Mouse (Mus musculus) spleen, postnatal 10 days (tissue): ENCODE measurements around the gene Tyk2.

Source experiments
- DNase-seq, 2 experiments: peaks; one replicate each; pipeline ENCODE4 v3.0.0; 2021 to 2022; ENCODE audit warnings: low spot score in 2 of 2

Tyk2 gene

DNA sequence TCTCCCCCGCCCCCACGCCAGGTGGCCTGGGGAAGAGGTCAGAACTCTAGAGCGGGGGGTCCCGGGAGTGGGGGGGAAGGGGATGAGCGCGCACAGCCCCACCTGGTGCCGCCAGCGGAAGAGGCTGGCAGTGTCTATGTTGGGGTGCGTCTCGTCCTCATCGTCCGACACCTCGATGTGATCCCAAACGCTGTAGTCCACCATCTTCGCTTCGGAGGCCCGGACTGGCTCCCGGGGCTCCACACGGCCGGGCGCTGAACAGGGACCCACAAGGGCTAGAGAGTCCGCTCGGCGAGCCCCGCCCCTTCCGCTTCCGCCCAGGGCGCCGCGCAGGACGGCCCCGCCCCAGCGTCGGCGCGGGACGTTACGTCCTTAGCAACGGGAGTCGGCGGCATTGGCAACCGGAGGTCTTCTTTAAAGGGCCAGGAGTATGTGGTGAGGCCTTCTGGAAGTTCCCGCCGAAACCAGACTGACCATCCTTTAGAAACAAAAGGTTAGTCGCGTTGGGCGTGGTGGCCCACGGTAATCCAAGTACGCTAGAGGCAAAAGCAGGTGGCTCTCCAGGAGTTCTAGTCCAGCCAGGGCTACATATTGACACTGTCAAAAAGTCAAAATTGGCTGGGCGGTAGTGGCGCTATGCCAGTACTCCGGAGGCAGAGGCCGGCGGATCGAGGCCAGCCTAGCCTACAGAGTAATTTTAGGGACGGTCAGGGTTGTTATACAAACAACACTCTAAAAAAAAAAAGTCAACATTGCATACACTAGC, 18.8 kb upstream of the Tyk2 start, which contains the start of gene Cdc37:
Gene Cdc37 (minus strand): TSS at position 329 of the 766 bp plus-strand sequence.
- DNase-seq: peak; percentile 84 to 95

DNA sequence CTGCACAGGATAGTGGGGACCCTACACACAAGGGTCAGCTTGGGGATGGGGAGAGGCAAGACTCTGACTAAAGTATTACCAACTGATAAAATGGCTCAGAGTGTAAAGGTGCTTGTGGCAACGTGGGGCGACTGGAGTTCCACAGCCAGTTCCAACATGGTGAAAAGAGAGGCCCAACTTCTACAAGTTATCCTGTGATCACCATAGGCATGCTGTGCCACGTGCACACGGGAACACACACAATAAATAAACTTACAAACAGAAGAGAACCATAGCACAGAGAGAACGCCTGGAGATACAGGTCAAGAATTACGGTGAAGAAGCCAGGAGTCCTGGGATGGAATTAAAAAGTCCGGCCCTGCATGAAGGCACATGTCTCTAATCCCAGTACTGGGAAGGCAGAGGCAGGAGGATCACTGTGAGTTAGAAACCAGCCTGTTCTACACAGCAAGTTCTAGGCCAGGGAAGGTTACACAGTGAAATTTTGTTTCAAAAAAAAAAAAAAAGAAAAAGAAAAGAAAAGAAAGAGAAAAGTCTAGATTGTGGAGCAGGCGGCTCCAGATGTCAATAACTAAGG, 18.1 kb upstream of the Tyk2 start:
- DNase-seq: no peak

DNA sequence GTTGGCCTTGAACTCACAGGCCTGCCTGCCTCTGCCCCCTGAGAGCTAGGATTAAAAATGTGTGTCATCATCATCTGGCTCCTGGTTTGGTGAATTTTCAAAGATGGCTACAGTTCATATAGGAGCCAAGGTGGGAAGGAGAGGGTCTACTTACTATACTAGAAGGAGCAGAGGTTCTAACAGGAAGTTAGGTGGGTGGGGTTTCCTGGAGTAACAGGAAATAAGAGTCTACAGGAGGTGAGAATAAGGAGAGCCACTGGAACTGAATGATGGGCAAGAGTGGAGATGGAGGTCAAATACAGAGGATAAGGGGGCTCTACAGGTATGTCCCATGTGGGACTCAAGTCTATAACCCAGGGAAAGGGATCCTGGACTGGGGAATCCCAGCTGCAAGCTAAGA, 17.4 kb upstream of the Tyk2 start:
- DNase-seq: no peak

DNA sequence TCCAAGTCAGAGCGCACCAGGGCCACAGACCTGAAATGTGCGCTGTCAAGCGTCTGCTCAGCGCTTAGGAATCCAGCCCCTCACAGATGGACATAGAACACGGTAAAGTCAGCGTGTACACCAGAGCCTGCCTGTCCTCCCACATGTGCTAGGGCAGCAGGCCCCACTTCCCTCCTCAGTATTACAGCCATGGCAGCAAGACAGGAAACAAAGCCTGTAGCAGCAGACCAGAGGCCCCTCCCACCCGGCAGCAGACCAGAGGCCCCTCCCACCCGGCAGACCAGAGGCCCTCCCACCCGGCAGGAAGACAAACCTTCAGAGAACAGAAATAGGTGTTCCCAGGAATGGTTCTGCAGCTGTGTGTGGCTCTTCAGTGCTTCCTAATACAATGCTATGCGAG, 15.7 kb upstream of the Tyk2 start:
- peak in 1 of 2 experiments; percentile 72 for DNase-seq

DNA sequence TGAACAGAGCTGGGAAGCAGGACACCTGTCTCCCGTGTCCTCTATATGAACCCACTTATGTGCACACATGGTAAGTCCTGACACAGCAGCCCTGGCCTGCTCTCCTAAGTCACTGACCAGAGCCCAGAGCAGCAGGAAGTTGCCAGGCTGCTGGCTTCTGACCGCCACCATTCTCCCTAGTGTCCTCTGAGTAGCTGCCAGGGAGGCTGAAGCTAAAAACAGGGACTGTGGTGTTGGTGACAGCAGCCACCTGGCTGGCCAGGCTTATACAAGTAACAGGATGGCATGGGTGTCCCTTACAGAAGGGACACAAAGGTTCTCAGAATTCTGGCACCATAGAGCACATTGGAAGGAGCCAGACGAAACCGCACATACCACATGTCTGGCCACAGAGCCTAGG, 14.4 kb upstream of the Tyk2 start:
- DNase-seq: no peak

DNA sequence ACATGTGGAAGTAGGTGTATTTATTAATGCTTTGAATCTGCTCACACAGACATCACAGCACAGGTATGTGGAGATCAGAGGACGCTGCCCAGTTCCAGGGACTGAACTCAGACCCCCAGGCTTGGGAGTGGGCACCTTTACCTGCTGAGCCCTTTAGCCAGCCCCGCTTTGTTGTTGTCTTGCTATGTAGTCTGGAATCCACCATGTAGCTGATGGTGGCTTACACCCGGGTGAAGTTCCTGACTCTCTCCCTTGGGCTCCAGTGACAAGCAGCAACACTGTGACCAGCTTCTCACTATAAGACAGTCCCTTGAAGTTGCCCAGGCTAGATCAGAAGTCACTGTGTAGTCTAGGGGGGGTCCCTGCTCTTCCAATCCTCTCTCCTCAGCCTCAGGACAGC, 13.3 kb upstream of the Tyk2 start:
- DNase-seq: no peak

DNA sequence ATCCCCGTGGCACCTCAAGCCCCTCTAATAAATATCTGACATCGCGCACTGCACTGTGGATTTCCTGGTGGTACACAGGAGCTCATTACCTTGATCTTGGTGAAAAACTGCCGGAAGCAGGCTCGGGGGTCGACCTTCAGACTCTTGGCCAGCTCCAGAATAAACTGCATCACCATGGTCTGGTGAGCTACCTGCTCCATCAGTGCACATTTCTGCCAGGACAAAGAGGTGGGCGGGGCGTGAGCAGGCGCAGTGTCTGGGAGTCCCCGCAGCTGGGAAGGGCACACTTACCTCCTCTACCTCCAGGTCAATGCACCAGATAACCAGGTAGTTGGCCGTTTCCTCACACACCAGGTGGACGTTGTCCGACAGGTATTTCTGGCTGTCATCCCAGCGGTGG, 10.9 kb upstream of the Tyk2 start:
- DNase-seq: no peak

DNA sequence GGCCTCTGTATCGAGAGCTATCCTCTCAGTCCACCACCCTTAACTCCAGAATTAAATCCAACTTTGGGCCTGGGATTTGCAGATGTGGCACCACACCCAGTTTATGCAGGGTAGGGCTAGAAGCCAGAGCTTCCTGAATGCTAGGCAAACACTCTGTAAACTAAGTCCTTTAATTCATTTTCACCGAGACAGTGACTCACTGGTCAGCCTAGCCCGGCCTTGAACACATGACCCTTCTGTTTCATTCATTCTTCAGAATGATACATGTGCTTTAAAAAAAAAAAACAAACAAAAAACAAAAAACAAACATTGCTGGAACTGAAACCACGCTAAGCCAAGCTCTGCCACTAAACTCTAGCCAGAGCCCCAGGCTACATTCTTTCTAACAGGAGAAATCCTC, 7.3 kb upstream of the Tyk2 start:
- DNase-seq: no peak

DNA sequence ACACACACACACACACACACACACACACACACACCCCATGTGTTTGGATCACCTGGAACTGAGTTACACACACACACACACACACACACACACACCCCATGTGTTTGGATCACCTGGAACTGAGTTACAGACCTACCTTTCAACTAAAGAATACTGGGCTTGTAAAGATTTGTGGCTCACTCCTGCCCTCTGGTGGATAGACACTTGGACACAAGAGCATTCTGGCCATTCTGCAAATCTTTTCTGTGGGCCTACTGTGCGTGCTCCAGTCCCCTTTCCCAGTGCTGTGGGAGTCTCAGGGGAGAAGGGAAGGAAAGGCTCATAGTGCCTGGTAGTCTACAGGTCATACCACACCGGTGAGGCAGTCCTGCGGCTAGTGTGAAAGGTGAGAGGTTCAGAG, 6.2 kb upstream of the Tyk2 start:
- peak; percentile 61 to 82 for DNase-seq

DNA sequence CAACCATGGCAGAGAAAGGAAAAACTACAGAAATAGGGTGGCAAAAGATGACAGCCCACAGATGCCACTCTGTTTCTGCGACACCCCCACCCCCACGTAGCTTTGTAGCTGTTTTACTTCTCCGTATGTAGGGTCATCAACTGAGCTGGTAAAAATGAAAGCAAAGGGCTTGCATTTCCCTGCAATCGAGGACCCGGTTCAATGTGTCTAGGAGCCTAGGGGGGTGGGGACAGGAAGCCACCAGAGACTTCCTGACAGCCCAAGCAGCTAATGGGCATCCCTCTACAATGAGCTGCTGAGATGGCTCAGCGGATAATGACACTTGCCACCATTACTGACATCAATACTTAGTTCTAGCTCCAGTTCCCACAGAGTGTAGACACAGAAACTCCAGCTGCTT, 5.4 kb upstream of the Tyk2 start:
- DNase-seq: no peak

DNA sequence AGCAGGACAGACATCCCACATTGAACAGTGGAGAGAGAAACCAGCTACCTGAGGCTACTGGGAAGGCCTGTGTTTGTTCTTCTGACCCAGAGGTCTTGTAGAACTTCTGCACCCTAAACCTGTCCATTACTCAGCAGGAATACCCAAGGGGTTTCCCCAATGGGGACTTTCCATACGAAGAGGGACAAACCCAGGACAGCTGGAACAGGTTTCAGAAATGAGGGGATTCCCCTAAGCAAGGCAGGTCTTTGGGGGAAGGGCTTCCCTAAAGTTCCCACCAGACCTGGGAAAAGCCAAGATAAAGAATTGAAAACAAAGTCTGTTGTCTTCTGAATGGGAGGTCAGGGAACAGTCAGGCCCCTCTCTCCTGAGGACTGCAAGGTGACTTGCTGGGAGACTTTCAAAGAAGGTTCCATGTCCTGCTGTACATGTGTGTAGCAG, 4.9 kb upstream of the Tyk2 start:
- DNase-seq: no peak

DNA sequence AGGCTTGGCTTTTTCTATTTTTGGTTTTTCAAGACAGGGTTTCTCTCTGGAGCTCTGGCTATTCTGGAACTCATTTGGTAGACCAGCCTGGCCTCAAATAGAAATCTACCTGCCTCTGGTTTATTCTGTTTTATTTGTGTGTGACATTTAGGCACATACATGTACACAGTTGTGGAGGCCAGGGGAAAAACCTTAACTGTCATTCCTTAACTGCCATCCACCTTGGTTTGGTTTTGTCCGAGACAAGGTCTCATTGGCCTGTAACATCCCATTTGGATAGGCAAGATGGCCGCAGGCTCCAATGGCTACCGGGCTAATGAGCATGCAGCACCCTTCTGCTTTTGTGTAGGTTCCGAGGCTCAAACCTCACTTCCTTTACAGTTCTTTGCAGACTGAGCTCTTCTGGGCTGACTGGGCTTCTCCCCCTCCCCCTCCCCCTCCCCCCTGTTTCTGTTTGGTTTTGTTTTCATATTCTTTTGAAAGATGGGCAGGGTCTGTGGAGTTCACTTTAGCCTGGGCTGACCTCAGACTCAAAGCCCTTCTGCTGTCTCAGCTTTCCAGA, 4.4 kb upstream of the Tyk2 start:
- no peak for DNase-seq

DNA sequence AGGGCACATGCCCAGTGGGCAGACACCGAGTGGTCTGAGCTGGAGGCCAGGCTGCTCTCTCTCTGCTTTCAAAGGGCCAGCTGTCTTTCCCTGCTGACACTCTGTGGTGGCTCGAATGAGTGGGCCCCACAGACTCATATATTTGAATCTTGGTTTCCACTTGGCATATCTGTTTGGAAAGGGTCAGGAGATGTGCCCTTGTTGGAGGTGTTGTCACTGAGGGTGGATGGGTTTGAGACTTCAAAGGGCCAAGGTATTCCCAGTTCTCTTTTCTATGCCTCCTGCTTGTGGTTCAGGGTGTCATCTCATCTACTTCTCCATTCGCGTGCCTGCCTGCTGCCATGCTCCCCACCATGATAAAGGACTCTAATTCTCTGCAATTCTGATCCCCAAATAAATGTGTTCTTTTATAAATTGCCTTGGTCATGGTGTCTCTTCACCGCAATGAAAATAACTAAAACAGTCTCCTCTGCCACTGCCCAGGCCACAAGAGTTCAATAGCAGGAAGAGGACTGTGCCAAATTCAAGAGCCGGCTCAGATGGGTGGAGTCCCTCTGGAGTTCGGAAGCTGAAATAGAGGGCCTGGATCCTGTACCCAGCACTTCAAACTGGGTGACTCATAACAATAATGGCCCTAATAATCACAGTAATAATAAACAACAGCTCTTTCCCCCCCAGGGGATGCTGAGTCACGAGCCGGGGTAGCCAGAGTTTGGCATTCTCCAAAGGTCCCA, 3.7 kb upstream of the Tyk2 start:
- no peak for DNase-seq

DNA sequence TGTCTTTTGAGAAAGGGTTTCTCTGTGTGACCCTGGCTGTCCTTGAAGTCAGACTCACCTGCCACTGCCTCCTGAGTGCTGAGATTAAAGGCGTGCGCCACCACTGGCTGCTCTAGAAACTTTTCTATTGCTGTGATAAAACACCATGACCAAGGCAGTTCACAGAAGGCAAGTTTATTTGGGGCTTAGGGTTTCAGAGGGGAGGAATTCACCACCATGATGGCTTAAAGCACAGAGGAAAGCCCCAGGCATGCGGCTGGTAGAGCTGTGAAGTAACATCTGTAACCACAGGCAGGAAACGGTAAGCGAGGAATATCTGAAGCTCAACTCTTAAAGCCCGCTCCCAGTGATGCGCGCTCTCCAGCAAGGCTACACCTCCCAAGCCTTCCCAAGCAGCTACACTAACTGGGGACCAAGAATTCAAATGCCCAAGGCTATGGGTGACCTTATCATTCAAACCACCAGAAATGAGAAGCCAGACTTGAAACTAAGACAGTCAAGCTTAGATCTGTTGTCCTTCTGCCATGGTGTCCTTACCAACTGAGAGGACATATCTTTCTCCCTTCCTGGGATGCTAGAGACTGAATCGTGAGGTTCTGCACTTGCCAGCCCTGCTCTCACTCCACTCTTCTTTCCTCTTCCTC, 2.1 kb upstream of the Tyk2 start:
- DNase-seq: no peak

DNA sequence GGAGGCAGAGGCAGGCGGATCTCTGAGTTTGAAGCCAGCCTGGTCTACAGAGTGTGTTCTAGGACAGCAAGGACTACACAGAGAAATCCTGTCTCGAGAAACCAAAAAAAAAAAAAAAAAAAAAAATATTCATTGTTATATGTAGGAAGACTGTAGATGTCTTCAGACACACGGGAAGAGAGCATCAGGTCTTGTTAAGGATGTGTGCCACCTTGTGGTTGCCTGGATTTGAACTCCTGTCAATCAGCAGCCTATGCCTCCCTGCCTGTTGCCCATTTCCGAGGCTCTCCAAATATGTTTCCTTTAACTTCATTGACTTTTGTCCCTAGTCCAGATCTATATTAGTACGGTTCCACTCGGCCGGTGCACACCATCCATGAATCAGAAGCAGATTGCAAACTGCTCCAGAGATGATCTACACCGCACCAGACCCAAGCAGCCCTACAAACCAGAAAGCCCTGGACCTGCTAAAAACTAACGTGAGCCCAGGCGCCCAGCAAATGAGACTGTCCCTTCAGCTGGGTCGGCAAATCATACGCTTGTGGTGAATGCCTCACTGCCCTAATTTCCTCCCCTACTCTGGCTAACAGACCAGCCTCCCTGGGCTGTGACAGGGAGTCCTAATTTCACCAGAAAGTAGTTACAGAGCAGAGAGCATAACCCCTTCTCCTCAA, 1.2 kb upstream of the Tyk2 start:
- DNase-seq: peak in 1 of 2 experiments; percentile 48

DNA sequence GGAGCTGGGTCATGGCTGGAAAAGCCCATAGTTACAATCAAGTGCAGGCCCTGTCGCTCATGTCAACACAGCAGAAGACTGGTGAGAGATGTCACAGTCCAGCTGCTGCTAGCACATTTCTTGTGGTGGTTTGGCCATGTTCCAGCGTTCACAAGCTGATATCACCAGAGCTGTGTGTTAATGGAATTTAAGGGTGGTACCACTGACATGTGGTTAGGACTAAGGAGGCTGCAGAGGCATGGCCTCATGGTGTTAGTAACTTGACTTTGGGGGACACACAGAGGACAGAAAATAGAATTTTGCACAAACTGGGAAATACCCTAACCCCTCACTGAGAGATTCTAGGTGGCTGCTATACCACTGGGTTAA, 4.8 kb downstream of the Tyk2 start:
- DNase-seq: peak in 1 of 2 experiments; percentile 43

DNA sequence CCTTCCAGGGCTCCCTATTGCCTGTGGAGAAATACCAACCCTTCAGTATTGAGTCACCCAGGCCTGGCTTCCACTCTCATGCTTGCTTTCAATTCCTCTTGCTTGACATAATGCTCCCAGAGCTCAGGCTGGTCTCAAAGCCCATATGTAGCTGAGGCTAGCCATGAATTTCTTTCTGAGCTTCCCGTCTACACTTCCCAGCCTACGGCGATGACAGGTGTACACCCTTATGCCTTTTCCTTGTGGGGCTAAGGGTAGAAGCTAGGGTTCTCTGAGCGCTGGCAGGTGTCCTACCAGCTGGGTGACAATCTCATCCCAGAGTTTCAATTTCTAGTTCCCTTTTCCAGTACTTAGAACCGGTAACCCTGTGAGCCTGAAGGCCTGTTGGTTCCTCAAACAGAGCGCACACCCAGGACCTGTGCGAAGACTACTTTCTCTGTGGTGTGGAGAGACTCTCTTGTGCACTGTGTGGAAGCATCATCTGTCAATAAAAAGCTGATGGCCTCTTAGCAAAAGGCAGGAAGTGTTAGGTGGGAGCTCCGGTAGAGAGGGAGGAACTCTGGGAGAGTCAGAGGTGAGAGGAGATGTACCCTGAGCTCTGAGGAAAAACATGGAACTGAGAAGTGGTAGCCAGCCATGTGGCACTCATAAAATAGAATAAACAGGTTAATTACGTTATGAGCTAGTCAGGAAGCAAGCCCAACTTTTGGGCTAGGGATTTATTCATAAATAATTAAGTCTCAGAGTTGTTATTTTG, 5.4 kb downstream of the Tyk2 start:
- no peak for DNase-seq

DNA sequence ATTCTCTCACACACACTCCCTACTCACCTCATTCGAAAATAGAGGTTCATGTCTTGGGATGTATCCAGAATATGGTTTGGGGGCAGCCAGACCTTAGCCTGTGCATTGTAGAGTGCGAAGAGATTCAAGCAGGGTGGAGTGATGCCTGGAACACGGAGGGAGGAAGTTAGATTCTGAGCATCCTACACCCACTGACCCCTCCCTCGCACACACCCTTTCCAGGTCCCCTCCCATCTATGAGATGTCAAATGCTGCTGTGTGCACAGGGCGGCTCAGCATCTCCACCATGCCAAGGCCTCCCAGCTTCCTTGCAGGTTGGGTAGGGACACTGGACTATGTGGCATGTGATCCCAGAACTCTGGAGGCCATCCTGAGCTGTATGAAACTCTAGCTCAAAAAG, 6.2 kb downstream of the Tyk2 start:
- no peak for DNase-seq

DNA sequence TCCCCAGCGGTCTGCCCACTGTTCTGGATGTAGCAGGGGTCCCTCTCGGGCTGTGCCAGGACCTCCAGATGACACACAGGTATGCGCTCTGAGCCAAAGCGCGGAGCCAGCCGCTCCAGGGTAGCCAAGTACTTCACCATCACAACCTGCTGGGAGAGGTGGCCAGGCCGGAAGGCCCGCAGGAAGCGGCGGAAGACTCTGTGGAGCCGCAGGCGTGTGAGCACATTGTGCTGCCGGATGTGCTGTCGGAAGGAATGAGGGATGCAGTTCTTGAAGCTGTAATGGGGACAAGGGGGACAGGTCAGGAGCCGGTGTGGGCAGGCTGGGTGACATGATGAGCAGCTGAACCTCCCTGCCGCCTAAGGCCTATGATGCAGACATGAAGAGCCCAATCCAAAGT, 9.6 kb downstream of the Tyk2 start:
- no peak for DNase-seq

DNA sequence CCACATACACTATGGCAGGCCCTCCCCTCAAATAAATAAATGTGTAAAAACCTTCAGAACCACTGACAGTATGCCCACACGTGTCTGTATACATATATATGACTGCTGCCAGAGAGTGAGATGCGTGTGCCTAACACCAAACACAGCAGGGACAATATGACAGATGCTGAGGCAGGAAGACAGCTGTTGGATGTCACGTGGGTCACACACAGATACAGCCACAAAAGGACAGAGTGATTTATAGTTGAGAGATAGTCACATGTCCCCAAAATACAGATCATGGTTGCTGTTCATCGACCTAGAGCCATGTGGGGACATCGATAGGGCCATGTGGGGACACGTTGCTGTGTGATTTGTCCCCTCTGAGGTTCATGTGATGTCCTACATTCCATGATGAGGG, 14.0 kb downstream of the Tyk2 start:
- DNase-seq: no peak

DNA sequence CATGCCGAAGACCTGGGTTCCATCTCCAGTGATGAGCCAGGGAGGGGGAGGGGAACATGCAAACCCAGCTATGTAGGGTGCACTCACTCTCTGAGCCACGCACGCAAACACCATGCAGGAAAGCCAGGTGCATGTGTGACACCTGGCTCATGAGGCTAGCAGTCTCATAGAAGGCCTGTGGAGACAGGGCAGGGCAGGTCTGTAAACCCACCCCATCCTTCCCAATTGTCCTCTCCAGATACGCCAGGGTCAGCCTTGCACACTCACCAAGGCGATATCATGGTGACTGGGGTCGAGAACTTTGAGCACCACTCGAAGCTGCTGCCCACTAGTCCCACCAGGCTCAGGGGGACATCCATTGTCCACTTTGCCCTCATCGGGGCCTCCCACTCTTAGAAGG, 15.9 kb downstream of the Tyk2 start:
- no peak for DNase-seq
